Mouse (Mus musculus): ENCODE measurements around the gene Crbn. TPM values are rescaled to one million over a fixed set of nuclear protein-coding genes. Genes with fewer than 3 reads are reported as not detected.

Gene Crbn
- 59.3 and 72.9 TPM in 2 replicates for total RNA-seq (2017)

DNA sequence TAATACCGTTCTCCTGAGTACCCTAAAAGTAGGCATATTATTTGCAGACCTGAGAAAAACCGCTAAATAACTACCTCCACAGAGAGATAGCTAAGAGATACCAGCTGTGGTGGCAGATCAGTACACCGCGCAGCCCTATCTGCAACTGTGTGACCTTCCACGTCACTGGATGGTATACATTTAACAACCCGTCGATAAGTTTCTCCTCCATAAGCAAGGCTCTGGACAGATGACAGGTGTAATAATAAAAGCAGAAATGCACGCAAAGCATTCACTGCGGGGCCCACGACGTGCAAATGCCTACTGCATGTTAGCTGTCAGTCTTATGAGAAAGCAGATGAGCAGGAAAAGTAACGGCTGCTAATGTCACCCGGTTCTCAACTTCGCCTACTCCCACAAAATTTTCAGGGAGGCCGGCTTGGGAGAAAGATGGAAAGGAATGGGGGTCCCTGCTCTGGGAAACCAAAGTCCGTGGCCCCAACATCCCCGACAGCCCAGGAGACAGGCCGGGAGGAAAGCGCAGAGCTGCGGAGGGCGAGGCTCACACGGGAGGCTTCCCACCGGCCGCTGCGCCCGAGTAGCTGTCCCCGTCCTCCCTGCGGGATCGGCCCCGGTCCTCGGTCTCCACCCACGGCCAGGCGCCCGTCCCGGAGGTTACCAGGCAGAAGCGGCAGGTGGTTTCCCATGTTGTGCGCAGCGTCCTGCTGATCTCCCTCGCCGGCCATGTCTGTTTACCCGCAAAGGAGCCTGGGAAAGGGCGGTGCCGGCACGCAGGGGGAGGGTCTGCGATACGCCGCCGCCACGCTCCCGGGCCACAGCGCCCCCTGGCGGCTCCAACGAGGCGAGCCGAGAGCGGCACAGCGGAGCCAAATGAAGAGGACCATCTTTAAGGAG lies at the start of gene Crbn:
Crbn (minus strand) TSS at position 745 of the 894 bp plus-strand sequence.
- peak; percentile 97 to 99 for ATAC-seq (replicated peaks in 1 of 2; ENCODE audit: insufficient read depth in 1 of 2, low FRiP score in 2 of 2, low TSS enrichment in 1 of 2, low read depth in 1 of 2, poor library complexity in 2 of 2, severe bottlenecking in 2 of 2)

DNA sequence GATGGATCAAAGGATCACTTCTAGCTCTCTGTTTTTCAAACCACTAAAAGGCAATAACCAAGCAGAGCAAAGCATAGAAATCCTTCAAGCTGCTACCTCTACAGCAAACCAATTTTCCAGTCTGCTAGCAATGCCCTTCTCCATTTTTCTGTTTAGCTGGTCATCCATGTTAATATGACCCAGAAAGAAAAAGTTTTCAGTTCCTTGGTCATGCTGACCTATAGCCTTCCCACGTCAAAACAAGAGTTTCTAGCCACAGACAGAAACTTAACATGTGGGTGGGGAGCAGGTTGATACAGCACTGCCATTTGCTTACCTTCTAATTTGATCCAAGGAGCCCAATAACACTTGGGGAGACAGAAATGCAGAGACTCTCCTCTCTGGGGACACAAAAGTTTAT lies 40.3 kb upstream of the Crbn start:
- ATAC-seq (replicated peaks in 1 of 2; ENCODE audit: insufficient read depth in 1 of 2, low FRiP score in 2 of 2, low TSS enrichment in 1 of 2, low read depth in 1 of 2, poor library complexity in 2 of 2, severe bottlenecking in 2 of 2): no peak

DNA sequence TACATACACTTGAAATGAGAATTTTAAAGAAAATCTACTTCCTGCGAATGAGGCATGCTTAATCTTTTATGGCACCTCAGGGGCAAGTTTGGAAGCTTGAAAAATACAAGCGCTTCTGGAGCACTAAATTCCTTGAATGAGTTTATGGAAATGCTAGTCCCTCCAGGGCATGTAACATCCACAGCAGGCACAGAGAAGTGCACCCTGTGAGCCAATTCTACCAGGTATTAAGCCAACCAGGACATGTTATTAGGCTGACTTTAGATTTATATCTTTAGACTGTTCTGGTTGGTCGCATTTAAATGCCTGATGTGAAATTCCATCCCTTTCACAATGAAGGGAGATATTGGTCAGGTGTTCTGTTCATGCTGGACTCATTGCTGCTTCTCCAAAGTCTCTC lies 38.2 kb upstream of the Crbn start:
- no peak for ATAC-seq (replicated peaks in 1 of 2; ENCODE audit: insufficient read depth in 1 of 2, low FRiP score in 2 of 2, low TSS enrichment in 1 of 2, low read depth in 1 of 2, poor library complexity in 2 of 2, severe bottlenecking in 2 of 2)

DNA sequence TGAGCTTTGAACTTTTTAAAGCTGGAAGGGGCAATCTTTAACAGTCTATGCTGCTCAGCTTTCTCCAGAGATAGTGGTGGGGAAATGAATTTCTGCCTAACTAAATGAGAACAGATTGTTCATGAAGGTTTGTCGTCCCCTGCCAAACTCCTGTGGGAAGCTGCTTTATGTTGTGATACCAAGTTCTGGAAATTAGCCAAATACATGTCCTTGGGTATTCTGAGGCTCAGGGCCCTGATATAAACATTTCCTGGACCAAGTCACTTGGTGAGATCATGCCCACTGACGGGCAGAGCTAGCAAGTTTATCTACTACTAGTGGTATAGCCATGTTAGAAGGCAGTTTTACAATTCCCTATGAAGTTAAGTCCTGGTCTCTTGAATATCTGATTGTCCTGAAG lies 35.4 kb upstream of the Crbn start:
- no peak for ATAC-seq (replicated peaks in 1 of 2; ENCODE audit: insufficient read depth in 1 of 2, low FRiP score in 2 of 2, low TSS enrichment in 1 of 2, low read depth in 1 of 2, poor library complexity in 2 of 2, severe bottlenecking in 2 of 2)

DNA sequence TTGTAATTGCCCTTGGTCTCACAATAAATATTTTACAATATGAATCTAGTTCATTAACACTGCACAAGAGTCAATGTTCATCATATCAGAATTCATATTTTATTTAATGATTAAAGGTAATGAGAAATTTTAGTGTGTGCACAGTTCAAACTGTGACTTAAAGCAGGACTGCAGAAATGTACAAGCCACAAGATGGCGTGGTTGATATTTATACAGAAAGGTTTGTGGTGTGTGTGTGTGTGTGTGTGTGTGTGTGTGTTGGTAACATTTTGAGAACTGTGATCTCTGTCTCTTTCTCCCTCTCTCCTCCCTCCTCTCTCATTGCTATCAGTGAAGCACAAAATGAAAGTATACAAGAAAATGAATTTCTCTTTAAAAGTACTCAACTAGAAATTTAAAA lies 22.5 kb upstream of the Crbn start:
- ATAC-seq (replicated peaks in 1 of 2; ENCODE audit: insufficient read depth in 1 of 2, low FRiP score in 2 of 2, low TSS enrichment in 1 of 2, low read depth in 1 of 2, poor library complexity in 2 of 2, severe bottlenecking in 2 of 2): no peak

DNA sequence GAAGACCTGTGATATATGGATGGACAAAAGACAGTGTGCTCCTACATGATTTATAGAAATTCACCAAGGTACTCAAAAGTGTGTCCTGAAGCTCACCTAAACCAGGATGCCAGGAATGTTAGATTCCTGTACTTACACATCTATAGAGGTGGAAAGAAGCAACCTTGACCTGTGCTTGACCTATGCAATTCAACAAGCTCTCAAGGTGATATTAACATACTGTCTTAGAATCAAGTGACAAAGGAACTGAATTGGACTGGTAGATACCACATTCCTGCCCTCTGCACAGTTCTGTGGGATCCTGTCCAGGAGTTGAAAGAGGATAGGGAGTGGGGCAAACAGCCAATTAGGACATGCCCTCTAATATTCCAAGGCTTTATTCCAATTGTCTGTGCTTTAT lies 20.7 kb upstream of the Crbn start:
- no peak for ATAC-seq (replicated peaks in 1 of 2; ENCODE audit: insufficient read depth in 1 of 2, low FRiP score in 2 of 2, low TSS enrichment in 1 of 2, low read depth in 1 of 2, poor library complexity in 2 of 2, severe bottlenecking in 2 of 2)

DNA sequence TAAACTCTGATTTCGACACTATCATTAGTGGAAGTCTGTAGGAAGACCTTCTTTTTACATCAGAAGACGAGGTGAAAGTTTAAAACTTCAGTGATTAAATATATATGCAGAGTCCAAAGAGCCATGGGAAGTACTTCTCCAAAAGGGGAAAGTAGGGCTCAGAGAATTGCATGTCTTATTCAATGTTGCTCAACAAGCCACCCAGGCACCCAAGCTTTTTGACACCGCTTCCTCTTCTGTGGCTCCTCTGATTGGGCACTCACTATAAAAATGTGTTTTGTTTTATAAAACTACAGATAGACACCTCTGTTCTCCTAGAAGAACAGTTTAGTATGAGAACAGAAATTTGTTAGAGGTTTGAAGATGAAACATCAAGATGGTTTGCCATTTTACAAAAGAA lies 20.0 kb upstream of the Crbn start:
- ATAC-seq (replicated peaks in 1 of 2; ENCODE audit: insufficient read depth in 1 of 2, low FRiP score in 2 of 2, low TSS enrichment in 1 of 2, low read depth in 1 of 2, poor library complexity in 2 of 2, severe bottlenecking in 2 of 2): no peak

DNA sequence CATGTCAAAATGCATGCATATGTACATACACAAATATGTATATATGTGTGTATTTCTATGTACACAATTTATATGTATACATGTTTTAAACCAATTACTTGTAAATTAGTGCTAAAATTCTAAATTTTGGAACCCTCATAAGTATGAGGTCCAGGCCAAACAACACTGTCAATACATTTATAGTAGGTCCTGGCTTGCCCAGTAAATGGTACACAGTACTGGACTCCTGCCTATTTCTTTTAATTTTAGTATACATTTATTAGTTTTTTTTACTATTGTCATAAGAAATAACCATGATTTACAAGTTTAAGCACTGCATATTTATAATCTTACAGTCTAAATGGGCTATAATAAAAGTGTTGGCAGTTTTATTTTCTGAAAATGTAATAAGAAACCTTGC lies 19.4 kb upstream of the Crbn start:
- ATAC-seq (replicated peaks in 1 of 2; ENCODE audit: insufficient read depth in 1 of 2, low FRiP score in 2 of 2, low TSS enrichment in 1 of 2, low read depth in 1 of 2, poor library complexity in 2 of 2, severe bottlenecking in 2 of 2): no peak

DNA sequence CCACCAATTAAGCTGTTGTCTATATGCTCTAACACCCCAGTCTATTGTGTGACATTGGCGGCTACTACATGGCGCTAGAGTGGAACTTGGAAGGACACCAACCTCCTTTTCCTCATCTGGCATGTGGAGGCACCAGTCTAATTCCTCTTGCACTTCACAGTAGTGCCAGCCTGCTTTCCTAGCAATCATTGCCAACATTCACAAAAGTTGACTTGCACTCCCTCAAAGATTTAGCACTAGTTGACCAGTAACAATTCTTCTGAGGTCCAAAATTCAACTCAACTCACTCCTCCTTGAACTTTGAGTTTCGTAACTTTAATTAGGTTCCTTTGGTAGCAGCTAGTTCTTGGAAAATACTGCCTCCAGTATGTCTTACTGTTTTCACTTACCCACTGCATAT lies 10.8 kb upstream of the Crbn start:
- ATAC-seq (replicated peaks in 1 of 2; ENCODE audit: insufficient read depth in 1 of 2, low FRiP score in 2 of 2, low TSS enrichment in 1 of 2, low read depth in 1 of 2, poor library complexity in 2 of 2, severe bottlenecking in 2 of 2): no peak

DNA sequence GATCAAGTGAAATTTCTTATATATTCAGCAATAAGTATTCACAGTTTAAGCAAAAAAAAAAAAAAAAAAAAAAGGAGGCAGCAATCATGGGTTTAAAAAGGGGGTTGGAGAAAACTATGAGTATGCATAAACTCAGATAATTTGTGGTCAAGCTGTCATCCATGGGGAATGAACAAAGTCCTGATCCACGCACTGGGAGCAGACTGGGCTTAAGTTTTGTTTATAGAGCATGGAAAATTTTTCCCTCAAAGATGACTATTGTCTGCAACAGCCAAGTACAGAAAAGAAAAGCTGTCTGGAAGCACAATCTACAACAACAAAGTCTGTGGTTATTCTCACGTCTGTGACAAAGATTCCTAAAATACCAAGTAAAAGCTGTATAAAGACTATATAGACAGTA lies 9.3 kb upstream of the Crbn start:
- no peak for ATAC-seq (replicated peaks in 1 of 2; ENCODE audit: insufficient read depth in 1 of 2, low FRiP score in 2 of 2, low TSS enrichment in 1 of 2, low read depth in 1 of 2, poor library complexity in 2 of 2, severe bottlenecking in 2 of 2)

DNA sequence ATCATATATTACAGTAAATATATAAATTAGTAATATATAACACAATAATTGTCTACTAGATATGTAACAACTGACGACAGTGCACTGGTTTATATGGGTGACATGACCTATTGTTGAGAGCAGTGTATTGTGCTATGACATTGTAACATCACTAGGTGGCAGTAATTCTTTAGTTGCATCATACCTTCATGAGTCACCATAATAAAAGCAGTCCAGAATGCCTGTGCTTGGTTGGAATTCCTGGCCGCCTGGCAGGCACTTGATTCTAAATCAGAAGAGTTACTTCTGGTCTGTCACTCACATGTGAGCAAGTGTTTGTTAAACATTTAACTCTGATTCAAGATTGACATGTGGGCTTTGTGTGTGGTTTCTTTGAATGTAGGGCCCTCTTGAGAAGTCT lies 5.0 kb upstream of the Crbn start:
- ATAC-seq (replicated peaks in 1 of 2; ENCODE audit: insufficient read depth in 1 of 2, low FRiP score in 2 of 2, low TSS enrichment in 1 of 2, low read depth in 1 of 2, poor library complexity in 2 of 2, severe bottlenecking in 2 of 2): peak; percentile 64 to 83; a peak in 3 of 4 replicates

DNA sequence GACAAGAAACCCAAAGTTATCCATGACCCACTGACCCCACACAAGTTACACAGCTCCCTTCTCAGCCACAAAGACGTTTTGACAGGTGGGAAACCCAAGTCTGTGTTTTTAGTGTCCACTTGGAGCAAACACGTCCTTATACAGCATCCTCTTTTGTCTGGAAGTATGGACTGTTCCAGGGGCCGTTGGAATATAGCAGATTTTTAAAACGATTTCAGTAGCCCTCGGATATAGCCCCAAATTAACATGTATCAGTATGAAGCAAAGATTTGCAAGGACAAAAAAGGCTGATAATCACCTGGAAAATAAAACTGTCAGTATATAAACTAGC lies 315 bp upstream of the Crbn start:
- ATAC-seq (replicated peaks in 1 of 2; ENCODE audit: insufficient read depth in 1 of 2, low FRiP score in 2 of 2, low TSS enrichment in 1 of 2, low read depth in 1 of 2, poor library complexity in 2 of 2, severe bottlenecking in 2 of 2): 0 out of 4 replicates have a peak, but pooled peaks of 1 of the 2 experiments have one; percentile 1

DNA sequence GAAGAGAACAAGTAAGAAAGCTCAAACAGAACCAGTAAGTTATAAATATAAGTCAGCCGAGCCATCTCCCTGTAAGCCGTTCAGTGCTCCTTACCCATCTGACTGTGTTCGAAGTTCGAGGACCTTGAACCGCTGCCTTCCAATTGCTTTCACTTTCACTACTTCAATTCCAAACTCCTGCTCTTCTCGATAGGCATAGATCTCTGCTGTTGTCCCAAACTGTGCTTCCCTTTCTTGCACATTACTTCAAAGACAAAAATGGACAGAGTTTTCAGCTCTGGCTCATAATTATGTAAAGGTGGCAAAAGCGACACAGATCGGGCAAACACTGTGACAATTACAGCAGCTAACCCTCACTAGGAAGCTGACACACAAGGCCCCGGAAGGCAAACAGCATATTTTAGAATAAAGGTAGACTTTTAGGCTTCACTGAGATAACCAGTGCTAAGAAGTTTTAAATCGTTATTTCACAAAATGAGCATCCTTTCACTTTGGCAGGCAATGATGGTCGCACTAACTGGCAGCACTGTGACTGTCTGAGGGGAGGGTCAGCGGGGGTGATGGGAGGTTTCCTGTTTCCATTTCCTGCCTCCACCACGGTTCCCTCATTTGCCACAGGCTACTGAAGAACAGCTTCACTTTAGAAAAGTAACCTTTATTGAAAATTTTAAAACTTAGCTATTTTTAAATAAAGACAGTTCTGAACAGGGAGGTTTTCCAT lies 5.6 kb downstream of the Crbn start:
- peak; percentile 65 to 77 for ATAC-seq (replicated peaks in 1 of 2; ENCODE audit: insufficient read depth in 1 of 2, low FRiP score in 2 of 2, low TSS enrichment in 1 of 2, low read depth in 1 of 2, poor library complexity in 2 of 2, severe bottlenecking in 2 of 2)

DNA sequence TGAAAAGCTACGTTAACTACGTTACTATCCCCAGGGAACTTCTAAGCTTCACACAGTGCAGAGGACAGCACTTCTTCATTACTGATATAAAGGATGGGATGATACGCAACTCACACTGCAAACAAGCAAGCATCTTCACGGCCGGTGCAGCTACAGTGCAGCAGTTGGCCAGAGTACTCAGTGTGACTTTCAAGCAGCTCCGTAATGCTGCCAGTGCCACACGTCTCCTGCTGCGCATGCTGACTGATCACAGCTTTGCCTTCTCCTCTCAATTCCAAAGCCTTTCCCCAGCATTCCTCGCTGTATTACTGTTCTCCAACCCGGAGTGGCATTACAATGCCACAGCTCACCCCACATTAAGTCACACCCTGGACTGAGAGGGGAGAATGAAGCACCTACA lies 6.3 kb downstream of the Crbn start:
- ATAC-seq (replicated peaks in 1 of 2; ENCODE audit: insufficient read depth in 1 of 2, low FRiP score in 2 of 2, low TSS enrichment in 1 of 2, low read depth in 1 of 2, poor library complexity in 2 of 2, severe bottlenecking in 2 of 2): no peak

DNA sequence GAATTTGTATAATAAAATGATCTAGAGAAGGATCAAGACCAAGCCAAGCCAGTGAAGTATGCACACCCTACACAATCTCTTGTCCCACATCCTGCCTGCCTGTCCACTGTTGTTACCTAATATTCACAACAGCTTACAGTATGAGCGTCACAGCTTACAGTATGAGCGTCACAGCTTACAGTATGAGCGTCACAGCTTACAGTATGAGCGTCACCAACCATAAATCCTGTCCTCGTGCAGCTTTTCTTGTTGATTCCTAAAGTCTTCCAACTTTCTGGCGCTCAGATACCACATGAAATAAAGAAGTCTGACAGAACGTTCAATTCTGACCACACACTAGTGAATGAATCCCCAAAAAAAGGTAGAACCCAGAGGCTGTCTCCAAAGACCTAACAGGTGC lies 6.8 kb downstream of the Crbn start:
- ATAC-seq (replicated peaks in 1 of 2; ENCODE audit: insufficient read depth in 1 of 2, low FRiP score in 2 of 2, low TSS enrichment in 1 of 2, low read depth in 1 of 2, poor library complexity in 2 of 2, severe bottlenecking in 2 of 2): no peak

DNA sequence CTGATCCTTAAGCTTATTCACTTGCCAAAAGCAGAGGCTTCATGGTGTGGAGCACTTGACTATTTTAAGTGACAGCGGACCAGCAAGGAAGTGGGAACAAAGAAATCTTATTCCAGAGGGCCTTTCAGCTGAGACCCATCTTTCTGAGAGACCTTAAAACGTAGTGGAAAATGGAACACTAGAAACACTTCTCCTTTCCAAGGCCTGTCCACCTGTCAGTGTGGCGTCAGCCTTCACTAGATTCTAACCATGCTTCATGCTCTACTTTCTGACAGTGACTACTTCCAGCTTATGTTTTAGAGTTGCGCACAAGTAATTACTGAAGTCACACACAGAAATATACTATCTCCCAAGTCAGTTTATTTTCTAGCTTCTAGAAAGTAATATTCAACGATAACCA lies 7.4 kb downstream of the Crbn start:
- no peak for ATAC-seq (replicated peaks in 1 of 2; ENCODE audit: insufficient read depth in 1 of 2, low FRiP score in 2 of 2, low TSS enrichment in 1 of 2, low read depth in 1 of 2, poor library complexity in 2 of 2, severe bottlenecking in 2 of 2)

DNA sequence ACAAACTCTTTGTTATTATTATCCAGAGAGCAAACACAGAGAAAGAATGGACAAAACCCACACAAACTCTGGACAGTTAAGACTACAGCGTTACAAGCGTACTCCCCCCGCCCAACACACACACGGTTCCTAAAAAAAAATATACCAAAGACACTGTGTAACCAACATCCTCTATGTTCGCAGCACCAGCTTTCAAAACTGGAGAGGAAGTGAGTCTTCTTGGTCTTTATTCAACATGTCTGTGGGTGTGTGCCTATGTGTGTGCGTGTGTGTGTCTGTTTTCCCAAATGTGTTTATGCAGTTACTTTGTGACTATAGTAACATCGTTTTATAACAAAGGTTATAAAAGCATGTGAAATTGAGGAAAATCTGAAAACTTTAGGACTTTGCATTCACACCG lies 8.4 kb downstream of the Crbn start:
- no peak for ATAC-seq (replicated peaks in 1 of 2; ENCODE audit: insufficient read depth in 1 of 2, low FRiP score in 2 of 2, low TSS enrichment in 1 of 2, low read depth in 1 of 2, poor library complexity in 2 of 2, severe bottlenecking in 2 of 2)

DNA sequence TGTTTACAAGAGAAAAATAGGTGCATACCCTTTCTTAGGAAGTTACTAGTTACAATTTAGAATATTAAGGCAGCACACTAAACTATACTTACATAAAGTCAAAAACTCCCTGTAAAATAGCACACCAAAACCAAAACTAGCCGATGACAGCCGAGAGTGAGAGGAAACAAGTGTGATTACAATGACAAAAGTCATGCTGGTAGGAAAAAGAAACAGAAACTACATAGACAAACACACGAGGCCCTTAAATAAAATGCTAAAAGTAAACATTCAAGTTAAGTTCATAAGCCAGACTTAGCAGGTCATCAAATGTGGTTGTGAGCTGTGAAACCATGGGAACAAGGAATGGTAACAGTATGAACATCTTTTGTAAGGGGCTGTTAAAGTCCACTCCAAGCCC lies 12.7 kb downstream of the Crbn start:
- no peak for ATAC-seq (replicated peaks in 1 of 2; ENCODE audit: insufficient read depth in 1 of 2, low FRiP score in 2 of 2, low TSS enrichment in 1 of 2, low read depth in 1 of 2, poor library complexity in 2 of 2, severe bottlenecking in 2 of 2)

DNA sequence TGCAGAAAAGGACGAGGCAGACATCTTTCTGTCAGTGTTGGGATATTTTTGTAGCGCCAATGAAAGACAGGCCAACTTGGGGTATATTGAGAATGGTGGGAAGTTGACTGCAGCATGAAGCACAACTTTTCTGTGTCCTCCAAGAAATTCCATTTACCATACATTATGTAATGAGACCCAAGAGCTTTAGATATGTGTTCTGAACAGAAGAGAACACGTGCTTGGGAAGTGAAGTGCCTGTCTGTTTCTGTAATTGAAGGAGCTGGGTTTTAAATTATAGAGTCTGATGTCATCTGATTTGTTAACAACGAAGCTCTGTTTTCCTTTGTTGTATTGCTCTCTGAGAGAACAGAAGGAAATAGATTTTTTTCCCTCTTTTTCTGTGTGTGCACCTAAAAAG lies 29.8 kb downstream of the Crbn start:
- ATAC-seq (replicated peaks in 1 of 2; ENCODE audit: insufficient read depth in 1 of 2, low FRiP score in 2 of 2, low TSS enrichment in 1 of 2, low read depth in 1 of 2, poor library complexity in 2 of 2, severe bottlenecking in 2 of 2): no peak
